Mouse (Mus musculus) lung, embryonic 15.5 days (tissue): ENCODE measurements around the gene Elmod1. TPM values are rescaled to one million over a fixed set of nuclear protein-coding genes. Genes with fewer than 3 reads are reported as not detected.
"Not testable (repeated sequence)": the region's sequence is repeated elsewhere in the genome, so short reads cannot be mapped to it uniquely, and the experiment has no call there.

Experiments used
- ATAC-seq: fragments of 200-750 bp; cut with Nextera tagmentation; 2 replicates; pipeline ENCODE4 v1.8.0; 2017; ENCODE audit warnings: moderate number of reproducible peaks, borderline replicate concordance; ENCODE audit not compliant: low FRiP score, low TSS enrichment; ENCODE audit errors: extremely low read depth
- H3K27ac ChIP-seq: fragments of 300-500 bp; sonication (generic); 2 replicates; pipeline ENCODE4 v1.5.1; 2015; ENCODE audit warnings: moderate library complexity, mild to moderate bottlenecking, inconsistent platforms
- H3K27me3 ChIP-seq: fragments of 300-500 bp; sonication (generic); 2 replicates; pipeline ENCODE4 v1.6.1; 2015; ENCODE audit warnings: inconsistent platforms
- H3K36me3 ChIP-seq: fragments of 300-500 bp; sonication (generic); 2 replicates; pipeline ENCODE4 v1.6.1; 2015; ENCODE audit warnings: inconsistent platforms
- H3K4me1 ChIP-seq: fragments of 300-500 bp; sonication (generic); 2 replicates; pipeline ENCODE4 v1.6.1; 2015; ENCODE audit warnings: inconsistent platforms
- H3K4me2 ChIP-seq: fragments of 300-500 bp; sonication (generic); 2 replicates; pipeline ENCODE4 v1.6.1; 2015; ENCODE audit warnings: inconsistent platforms, mild to moderate bottlenecking, moderate library complexity
- H3K4me3 ChIP-seq: fragments of 300-500 bp; sonication (generic); 2 replicates; pipeline ENCODE4 v1.5.1; 2015; ENCODE audit warnings: mild to moderate bottlenecking, inconsistent platforms
- H3K9ac ChIP-seq: fragments of 300-500 bp; sonication (generic); 2 replicates; pipeline ENCODE4 v1.6.1; 2015; ENCODE audit warnings: inconsistent platforms
- H3K9me3 ChIP-seq: fragments of 300-500 bp; sonication (generic); 2 replicates; pipeline ENCODE4 v1.6.1; 2016; ENCODE audit warnings: inconsistent platforms
- WGBS: fragments of 180-500 bp; shearing (Covaris S2); methylation state at CpG from one replicate; pipeline ENCODE4 v1.1.7; 2015; 5-methylcytosine and 5-hydroxymethylcytosine counted together
- polyA plus RNA-seq: library from polyadenylated mRNA; unstranded; fragments of >200 nt; fragmentation: Nextera tagmentation; extraction: Ambion mirVana; gene quantifications from 2 replicates; pipeline ENCODE4 v1.2.1, GENCODE M21; 2015

The Elmod1 gene
- 0.23 and 0.26 TPM in 2 replicates for polyA plus RNA-seq

DNA sequence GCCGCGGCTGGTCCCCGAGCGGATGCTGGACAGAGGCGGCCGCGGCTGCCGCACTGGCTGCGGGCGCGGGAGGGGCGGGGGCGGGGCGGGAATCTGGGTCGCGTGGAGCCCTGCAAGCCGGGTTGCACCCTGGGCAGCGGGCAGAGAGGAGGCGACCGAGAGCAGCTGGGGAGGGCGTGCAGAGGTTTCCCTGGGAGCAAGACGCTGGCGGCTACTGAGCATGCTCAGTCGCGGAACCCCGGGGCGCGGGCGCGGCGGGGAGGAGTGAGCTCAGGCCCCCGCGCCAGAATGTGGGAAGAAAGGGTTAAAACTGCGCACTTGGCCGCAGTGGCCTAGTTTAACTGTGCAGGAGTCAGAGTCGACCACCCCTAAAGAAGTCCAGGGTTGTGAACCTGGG is at the start of gene Elmod1:
Elmod1 (minus strand) TSS at position 180 of the 397 bp plus-strand sequence.
- Histone ChIP-seq H3K9me3 (no peaks in the 10 kb centered on the region), H3K9ac (no peak within 1 kb of the TSS), H3K4me3 (peak within 1 kb of the TSS; percentile 39), H3K4me2 (peak within 1 kb of the TSS; percentile 81), H3K27ac (no peak within 1 kb of the TSS), H3K36me3 (no peaks in the 10 kb centered on the region), H3K27me3 (peaks cover 42% of the 10 kb centered on the region), H3K4me1 (peaks cover 6% of the 10 kb centered on the region; the same call in 1 of the 2 replicates)
- WGBS, result under 1% methylated on average over 32 of the region's 36 CpGs
- peak; percentile 59; the same call in 1 of the 2 replicates for ATAC-seq

DNA sequence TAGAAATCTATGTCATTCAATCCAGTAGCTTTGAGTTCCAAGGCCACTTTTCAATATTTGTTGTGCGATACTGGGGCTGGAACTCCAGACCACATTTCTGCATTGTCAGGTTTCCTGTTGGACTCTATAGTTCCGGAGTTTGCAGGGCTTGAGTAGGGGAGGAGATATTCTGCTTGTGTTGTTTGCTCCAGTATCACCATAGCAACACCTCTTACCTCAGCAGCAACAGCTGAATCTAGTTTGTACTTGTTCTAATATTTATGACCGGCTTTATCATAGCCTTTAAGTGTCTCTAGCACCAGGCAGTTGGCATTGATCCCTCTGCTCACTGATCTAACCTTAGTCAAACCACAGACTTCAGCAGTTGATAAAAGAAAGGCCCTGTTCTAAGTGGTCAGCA is 47.7 kb upstream of the Elmod1 start:
- Histone ChIP-seq H3K36me3 (no peaks in the 10 kb centered on the region), H3K9ac (no peak overlapping the region), H3K4me2 (no peak overlapping the region), H3K27ac (no peak overlapping the region), H3K9me3 (no peaks in the 10 kb centered on the region), H3K4me1 (no peaks in the 10 kb centered on the region), H3K4me3 (no peak overlapping the region), H3K27me3 (no peaks in the 10 kb centered on the region)
- no peak for ATAC-seq
- 54% methylated on average over 3 of the region's 3 CpGs for WGBS

DNA sequence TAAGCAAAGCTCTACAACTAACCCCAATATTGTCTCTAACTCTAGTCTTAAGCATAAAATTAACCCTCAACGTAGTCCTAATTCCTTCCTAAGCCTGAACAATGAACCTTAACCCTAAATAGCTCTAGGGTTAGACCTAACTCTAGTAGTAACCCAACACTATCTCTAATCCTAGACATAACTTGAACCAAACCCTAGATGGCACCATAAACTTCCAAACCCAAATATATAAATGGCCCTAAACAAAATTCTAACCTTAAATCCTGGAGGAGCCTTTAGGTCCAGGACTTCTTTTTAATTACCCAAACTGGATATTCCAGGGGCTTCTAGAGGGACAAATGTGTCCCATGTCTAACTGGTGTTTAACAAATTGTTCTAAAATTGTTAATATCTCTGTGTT is 19.4 kb upstream of the Elmod1 start:
- no peaks in the 10 kb centered on the region for H3K4me1 ChIP-seq
- H3K36me3 ChIP-seq, result no peaks in the 10 kb centered on the region
- no peaks in the 10 kb centered on the region for H3K27me3 ChIP-seq
- no peak overlapping the region for H3K4me2 ChIP-seq
- no peak overlapping the region for H3K4me3 ChIP-seq
- 66% methylated on average over 1 of the region's 1 CpGs for WGBS
- no peak overlapping the region for H3K27ac ChIP-seq
- no peak for ATAC-seq
- H3K9ac ChIP-seq, result no peak overlapping the region
- no peaks in the 10 kb centered on the region for H3K9me3 ChIP-seq

DNA sequence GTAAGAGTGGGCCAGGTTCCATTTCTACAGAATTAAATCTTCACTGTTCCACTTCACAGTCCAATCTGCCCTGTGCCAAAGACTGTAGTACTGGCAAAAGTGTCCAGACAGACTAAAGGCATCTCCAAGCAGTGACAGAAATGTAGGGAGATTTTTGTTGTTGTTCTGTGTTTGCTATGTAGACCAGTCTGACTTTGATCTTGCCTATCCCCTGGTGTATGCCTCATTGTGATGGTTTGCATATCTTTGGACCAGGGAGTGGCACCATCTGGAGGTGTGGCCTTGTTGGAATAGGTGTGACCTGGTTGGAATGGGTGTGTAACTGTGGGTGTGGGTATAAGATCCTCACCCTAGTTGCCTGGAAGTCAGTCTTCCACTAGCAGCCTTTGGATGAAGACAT is 17.5 kb upstream of the Elmod1 start:
- not testable (repeated sequence) for ATAC-seq, H3K27me3 ChIP-seq, H3K9ac ChIP-seq, H3K27ac ChIP-seq, H3K4me1 ChIP-seq, H3K9me3 ChIP-seq, H3K36me3 ChIP-seq, H3K4me2 ChIP-seq, H3K4me3 ChIP-seq

DNA sequence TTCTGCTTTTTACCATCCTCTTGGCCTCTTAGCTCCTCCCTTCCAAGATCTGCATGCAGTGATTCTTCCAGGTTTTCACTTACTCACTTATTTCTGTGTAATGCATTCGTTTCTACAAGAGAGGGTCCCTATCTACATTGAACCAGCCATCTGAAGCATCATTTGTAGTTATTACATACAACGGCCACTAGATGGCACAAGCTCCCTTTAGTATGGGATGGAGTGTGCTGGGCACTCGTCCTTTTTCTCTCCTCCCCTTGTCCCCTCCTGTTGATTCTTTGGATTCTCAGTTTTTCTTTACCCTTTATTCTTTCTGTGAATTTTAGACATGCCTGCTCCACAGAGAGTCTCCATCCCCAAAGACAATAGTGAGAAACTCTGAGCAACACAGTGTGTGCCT is 15.8 kb upstream of the Elmod1 start:
- ATAC-seq, result no peak
- Histone ChIP-seq H3K27ac (no peak overlapping the region), H3K4me1 (no peaks in the 10 kb centered on the region), H3K4me2 (no peak overlapping the region), H3K27me3 (no peaks in the 10 kb centered on the region), H3K9ac (no peak overlapping the region), H3K36me3 (no peaks in the 10 kb centered on the region), H3K9me3 (no peaks in the 10 kb centered on the region), H3K4me3 (no peak overlapping the region)
- 0% methylated on average over 3 of the region's 3 CpGs for WGBS

DNA sequence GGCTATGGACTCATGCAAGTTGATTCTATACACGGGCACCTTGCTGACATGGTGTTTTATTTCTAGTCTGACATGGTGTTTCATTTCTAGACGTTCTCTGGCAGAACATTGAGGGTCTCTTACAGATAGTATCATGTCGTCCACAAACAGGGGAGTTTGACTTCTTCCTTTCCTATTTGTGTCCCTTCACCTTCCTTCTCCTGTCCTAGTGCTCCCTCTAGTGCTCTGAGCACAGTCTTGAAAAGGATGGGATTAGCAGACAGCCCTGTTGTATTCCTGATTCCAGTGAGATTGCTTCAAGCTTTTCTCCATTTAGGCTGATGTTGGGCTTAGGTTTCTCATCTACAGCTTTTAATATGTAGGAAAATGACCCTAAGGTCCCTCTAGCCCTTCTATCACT is 11.9 kb upstream of the Elmod1 start:
- H3K27me3 ChIP-seq, result no peaks in the 10 kb centered on the region
- H3K36me3 ChIP-seq, result no peaks in the 10 kb centered on the region
- no peaks in the 10 kb centered on the region for H3K4me1 ChIP-seq
- H3K4me3 ChIP-seq, result no peak overlapping the region
- no peak overlapping the region for H3K9ac ChIP-seq
- H3K9me3 ChIP-seq, result no peaks in the 10 kb centered on the region
- no peak overlapping the region for H3K4me2 ChIP-seq
- 31% methylated on average over 3 of the region's 3 CpGs for WGBS
- no peak for ATAC-seq
- H3K27ac ChIP-seq, result no peak overlapping the region

DNA sequence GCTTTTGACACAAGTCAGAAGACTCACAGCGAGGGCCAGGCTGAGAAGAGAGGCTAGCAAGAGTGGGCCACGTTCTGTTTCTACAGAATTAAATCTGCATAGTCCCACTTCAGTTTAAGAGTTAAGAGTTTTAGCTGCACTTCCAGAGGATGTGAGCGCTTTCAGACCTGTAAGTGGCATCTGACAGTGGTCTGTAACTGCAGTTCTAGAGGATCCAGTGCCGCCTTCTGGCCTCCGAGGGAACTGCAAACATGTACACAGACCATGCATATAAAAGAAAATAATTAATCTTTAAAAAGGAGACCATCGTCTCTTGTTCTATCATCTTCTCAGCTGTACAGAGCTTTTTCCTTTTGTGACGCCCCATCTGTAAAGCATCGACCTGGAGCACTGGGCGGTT is 9.8 kb upstream of the Elmod1 start:
- Histone ChIP-seq H3K36me3 (no peaks in the 10 kb centered on the region), H3K9ac (no peak overlapping the region), H3K9me3 (no peaks in the 10 kb centered on the region), H3K4me2 (no peak overlapping the region), H3K4me1 (no peaks in the 10 kb centered on the region), H3K27ac (no peak overlapping the region), H3K27me3 (no peaks in the 10 kb centered on the region), H3K4me3 (no peak overlapping the region)
- 32% methylated on average over 9 of the region's 9 CpGs for WGBS
- ATAC-seq, result no peak

DNA sequence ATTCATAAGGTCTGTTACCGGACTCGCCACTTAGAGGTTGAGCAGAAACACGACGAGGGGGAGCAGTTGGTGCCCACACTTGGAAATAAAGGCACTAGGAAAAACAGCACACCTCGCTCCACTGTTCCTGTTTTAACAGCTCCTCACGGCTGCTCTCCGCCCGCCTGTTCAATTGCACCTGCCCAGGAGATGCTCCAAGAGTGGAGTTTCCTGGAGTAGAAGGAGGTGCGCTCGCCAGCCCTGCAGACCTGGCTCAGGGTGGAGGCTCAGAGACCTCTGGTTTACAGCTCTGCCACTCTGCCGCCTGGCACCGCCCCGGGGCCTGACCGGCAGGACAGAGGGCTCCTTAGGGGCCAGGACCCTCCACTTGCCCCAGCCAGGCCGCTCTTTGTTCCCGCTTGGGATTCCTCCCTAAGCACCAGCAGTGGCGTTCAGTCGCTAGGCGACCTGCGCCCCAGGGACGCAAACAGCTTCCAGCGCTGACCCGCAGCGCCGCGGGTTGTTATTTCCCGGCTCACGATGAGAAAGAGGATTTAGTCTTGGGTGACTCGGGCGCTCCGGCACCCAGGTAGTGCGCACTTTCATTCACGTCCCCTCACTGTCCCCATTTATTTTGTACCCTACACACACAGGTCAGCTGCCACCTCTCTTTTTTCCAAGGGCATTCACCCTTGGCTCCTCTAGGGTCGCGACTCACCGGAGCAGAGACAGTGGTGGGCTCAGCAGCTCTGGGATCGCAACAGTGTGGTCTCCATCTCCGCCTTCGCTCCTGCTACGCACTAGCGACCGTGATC is 576 bp downstream of the Elmod1 start:
- peak overlapping the region; percentile 81 for H3K4me2 ChIP-seq
- H3K9me3 ChIP-seq, result no peaks in the 10 kb centered on the region
- H3K4me3 ChIP-seq, result peak overlapping the region; percentile 39
- peaks cover 6% of the 10 kb centered on the region; the same call in 1 of the 2 replicates for H3K4me1 ChIP-seq
- H3K36me3 ChIP-seq, result no peaks in the 10 kb centered on the region
- no peak for ATAC-seq
- WGBS, result under 1% methylated on average over 42 of the region's 42 CpGs
- peaks cover 42% of the 10 kb centered on the region for H3K27me3 ChIP-seq
- no peak overlapping the region for H3K27ac ChIP-seq
- H3K9ac ChIP-seq, result no peak overlapping the region

DNA sequence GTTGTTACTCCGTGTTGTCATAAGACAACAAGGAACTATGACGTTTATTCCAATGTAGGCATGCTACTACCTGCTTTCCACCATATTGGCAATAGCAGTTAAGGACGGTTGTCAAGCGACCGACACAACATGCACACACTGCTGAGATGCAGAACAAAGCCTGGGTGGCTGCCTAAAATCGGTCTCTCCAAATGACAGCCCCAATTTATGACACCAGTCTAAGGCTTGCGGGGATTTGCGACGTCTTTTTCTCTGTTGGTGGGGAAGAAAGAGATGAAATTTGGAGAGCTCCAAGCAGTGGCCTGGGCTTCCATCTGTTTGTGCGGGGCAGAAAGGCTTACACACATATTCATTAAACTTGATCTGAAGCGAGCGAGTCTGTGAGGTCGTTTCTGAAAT is 1.2 kb downstream of the Elmod1 start:
- H3K4me2 ChIP-seq, result peak overlapping the region; percentile 81; the same call in 1 of the 2 replicates
- no peak overlapping the region for H3K27ac ChIP-seq
- peaks cover 42% of the 10 kb centered on the region for H3K27me3 ChIP-seq
- H3K36me3 ChIP-seq, result no peaks in the 10 kb centered on the region
- no peak overlapping the region for H3K9ac ChIP-seq
- no peak for ATAC-seq
- 22% methylated on average over 13 of the region's 13 CpGs for WGBS
- H3K9me3 ChIP-seq, result no peaks in the 10 kb centered on the region
- no peak overlapping the region for H3K4me3 ChIP-seq
- peaks cover 6% of the 10 kb centered on the region; the same call in 1 of the 2 replicates for H3K4me1 ChIP-seq

DNA sequence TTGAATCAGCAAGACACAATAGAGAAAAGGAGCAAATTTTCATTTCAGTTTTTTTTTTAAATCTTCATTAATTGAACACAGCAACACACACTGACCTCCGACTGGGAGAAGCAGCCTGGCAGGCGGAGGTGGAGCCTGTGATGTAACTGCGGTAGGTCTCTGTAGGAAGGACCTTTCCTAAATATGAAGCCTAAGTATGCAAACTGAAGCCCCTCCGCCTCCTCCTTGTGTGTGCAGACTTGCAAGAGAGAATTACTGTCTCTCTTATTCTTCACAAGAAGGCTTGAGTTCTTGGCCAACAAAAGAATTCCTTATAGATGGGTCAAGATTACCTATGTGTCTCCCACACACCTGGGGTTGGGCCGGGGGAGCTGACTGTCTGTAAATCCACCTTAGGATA is 1.9 kb downstream of the Elmod1 start:
- Histone ChIP-seq H3K36me3 (no peaks in the 10 kb centered on the region), H3K9me3 (no peaks in the 10 kb centered on the region), H3K27me3 (peaks cover 41% of the 10 kb centered on the region), H3K27ac (no peak overlapping the region), H3K4me3 (no peak overlapping the region), H3K9ac (no peak overlapping the region), H3K4me2 (no peak overlapping the region), H3K4me1 (peaks cover 6% of the 10 kb centered on the region; the same call in 1 of the 2 replicates)
- no peak for ATAC-seq
- 59% methylated on average over 5 of the region's 5 CpGs for WGBS

DNA sequence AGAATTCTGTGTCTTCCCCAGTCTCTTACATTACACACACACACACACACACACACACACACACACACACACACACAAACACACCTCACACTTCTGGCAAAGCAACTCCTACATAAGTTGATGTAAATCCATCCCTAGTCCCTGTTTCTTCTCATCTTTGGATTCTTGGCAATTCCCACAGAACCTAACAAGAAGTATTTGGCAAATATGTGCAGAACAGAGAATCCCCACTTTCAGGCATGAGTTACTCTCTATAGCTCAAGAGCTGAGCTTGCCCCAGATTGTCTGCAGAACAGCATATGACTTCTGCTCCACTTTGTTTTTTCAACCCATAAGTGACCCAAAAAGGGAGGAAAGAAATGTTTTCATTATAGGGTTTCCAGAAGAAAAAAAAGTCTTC is 2.7 kb downstream of the Elmod1 start:
- H3K9me3 ChIP-seq, result no peaks in the 10 kb centered on the region
- ATAC-seq, result no peak
- H3K4me3 ChIP-seq, result no peak overlapping the region
- peaks cover 6% of the 10 kb centered on the region; the same call in 1 of the 2 replicates for H3K4me1 ChIP-seq
- H3K36me3 ChIP-seq, result no peaks in the 10 kb centered on the region
- H3K9ac ChIP-seq, result no peak overlapping the region
- H3K27ac ChIP-seq, result no peak overlapping the region
- no peak overlapping the region for H3K4me2 ChIP-seq
- H3K27me3 ChIP-seq, result peaks cover 38% of the 10 kb centered on the region

DNA sequence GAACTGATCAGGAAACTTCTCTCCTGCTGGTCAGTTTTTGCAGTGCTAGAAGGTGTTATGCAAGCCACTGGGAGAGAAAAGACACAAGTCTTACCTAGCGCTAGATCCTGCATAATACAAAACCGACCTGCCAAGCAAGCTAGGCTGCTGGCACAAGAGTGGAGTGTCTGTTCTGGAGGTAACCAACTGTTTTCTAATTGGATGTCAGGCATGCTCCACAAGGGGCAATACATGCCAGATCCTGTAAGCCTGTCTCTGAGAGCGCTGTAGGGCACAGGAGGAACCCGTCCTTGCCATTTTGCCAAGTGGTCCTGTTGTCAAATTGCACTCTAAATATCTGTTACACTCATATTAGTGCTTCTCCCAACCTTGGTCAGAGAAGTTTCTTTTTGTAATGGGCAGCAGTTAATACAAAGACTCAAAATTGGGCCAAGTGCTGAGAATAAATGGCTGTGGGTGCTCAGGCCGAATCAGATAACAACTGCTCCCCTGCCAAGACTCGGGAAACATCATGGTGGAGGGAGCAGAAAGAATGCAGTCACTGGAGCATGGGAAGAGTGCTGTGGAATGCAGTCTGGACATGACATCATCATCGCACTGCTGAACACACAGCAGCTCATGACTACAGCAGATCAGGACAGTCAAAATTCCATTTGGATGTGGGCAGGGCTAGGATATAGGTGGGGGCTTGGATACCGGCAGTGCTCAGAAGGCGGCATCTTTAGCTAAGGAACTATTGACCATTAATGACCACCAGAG is 7.3 kb downstream of the Elmod1 start:
- Histone ChIP-seq H3K27me3 (peaks cover under 1% of the 10 kb centered on the region; the same call in 1 of the 2 replicates), H3K9ac (no peak overlapping the region), H3K36me3 (no peaks in the 10 kb centered on the region), H3K27ac (no peak overlapping the region), H3K4me2 (no peak overlapping the region), H3K9me3 (no peaks in the 10 kb centered on the region), H3K4me1 (no peaks in the 10 kb centered on the region), H3K4me3 (no peak overlapping the region)
- WGBS, result 59% methylated on average over 9 of the region's 9 CpGs
- ATAC-seq, result no peak
